Mouse (Mus musculus): Measurements from ENCODE around the gene Prkar2a. TPM values are rescaled to one million over a fixed set of nuclear protein-coding genes. Genes with fewer than 3 reads are reported as not detected.
A peak's percentile ranks its signal among the peaks of the same experiment; 100 is the strongest.
"Not testable (repeated sequence)": the region's sequence is repeated elsewhere in the genome, so short reads cannot be mapped to it uniquely, and the experiment has no call there.

The Prkar2a gene
- polyA plus RNA-seq (2014; fragmentation: Nextera tagmentation; extraction: Ambion mirVana): 25.9 and 28.8 TPM in 2 replicates

GRCm38 (mm10) chr9:108689106-108689505, at the start of gene Prkar2a:
Prkar2a (plus strand) TSS chr9:108689314.
- 86% methylated on average over 1 of the region's 1 CpGs for WGBS
- H3K4me1 ChIP-seq (ENCODE audit: control insufficient read depth, insufficient read depth, low read length): peaks cover 4% of the 10 kb centered on the region; the same call in 1 of the 2 replicates
- H3K4me3 ChIP-seq (ENCODE audit: low read length): no peak within 1 kb of the TSS
- no peaks in the 10 kb centered on the region for H3K9me3 ChIP-seq (ENCODE audit: control insufficient read depth, low read length)
- H3K4me2 ChIP-seq (replicated peaks; ENCODE audit: low read depth, low read length): no peak within 1 kb of the TSS
- H3K36me3 ChIP-seq (ENCODE audit: control insufficient read depth, insufficient read depth, low read length): no peaks in the 10 kb centered on the region
- no peaks in the 10 kb centered on the region for H3K27me3 ChIP-seq (ENCODE audit: control insufficient read depth, insufficient read depth, low read length)
- no peak within 1 kb of the TSS for H3K27ac ChIP-seq (ENCODE audit: low read depth, low read length)
- no peak within 1 kb of the TSS for H3K9ac ChIP-seq (ENCODE audit: low read depth, low read length)
- no peak for ATAC-seq (ENCODE audit: low FRiP score, low TSS enrichment)

DNA sequence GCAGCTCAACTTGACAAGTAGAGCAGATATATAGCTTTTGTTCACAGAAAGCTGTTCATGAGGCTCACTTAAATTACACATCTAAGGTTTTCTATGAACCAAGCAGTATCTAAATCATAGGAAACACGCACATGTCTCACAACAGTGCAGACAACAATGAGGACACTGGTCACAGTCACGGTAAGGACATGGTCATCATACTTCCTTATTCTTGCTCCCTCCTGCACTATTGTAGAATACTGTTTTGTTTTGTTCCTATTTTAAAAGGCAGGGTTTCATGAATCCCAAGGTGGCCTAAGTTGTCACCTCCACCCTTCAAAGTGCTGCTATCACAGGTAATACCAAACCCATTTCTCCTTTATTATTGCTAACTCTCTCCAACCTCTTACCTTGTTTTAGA, 49.3 kb upstream of the Prkar2a start:
- H3K4me3 ChIP-seq (ENCODE audit: low read length): no peak overlapping the region
- H3K36me3 ChIP-seq (ENCODE audit: control insufficient read depth, insufficient read depth, low read length): peaks cover 22% of the 10 kb centered on the region

GRCm38 (mm10) chr9:108648166-108648565, 40.9 kb upstream of the Prkar2a start:
- 37% methylated on average over 10 of the region's 10 CpGs for WGBS
- H3K9me3 ChIP-seq (ENCODE audit: control insufficient read depth, low read length): no peaks in the 10 kb centered on the region
- ATAC-seq (ENCODE audit: low FRiP score, low TSS enrichment): no peak

More for the DNA sequence above, 49.3 kb upstream of the Prkar2a start:
- no peak for ATAC-seq (ENCODE audit: low FRiP score, low TSS enrichment)
- no peaks in the 10 kb centered on the region for H3K9me3 ChIP-seq (ENCODE audit: control insufficient read depth, low read length)
- no peak overlapping the region for H3K9ac ChIP-seq (ENCODE audit: low read depth, low read length)
- H3K27ac ChIP-seq (ENCODE audit: low read depth, low read length): no peak overlapping the region
- 90% methylated on average over 2 of the region's 2 CpGs for WGBS
- H3K4me1 ChIP-seq (ENCODE audit: control insufficient read depth, insufficient read depth, low read length): no peaks in the 10 kb centered on the region
- no peaks in the 10 kb centered on the region for H3K27me3 ChIP-seq (ENCODE audit: control insufficient read depth, insufficient read depth, low read length)
- H3K4me2 ChIP-seq (replicated peaks; ENCODE audit: low read depth, low read length): no peak overlapping the region

DNA sequence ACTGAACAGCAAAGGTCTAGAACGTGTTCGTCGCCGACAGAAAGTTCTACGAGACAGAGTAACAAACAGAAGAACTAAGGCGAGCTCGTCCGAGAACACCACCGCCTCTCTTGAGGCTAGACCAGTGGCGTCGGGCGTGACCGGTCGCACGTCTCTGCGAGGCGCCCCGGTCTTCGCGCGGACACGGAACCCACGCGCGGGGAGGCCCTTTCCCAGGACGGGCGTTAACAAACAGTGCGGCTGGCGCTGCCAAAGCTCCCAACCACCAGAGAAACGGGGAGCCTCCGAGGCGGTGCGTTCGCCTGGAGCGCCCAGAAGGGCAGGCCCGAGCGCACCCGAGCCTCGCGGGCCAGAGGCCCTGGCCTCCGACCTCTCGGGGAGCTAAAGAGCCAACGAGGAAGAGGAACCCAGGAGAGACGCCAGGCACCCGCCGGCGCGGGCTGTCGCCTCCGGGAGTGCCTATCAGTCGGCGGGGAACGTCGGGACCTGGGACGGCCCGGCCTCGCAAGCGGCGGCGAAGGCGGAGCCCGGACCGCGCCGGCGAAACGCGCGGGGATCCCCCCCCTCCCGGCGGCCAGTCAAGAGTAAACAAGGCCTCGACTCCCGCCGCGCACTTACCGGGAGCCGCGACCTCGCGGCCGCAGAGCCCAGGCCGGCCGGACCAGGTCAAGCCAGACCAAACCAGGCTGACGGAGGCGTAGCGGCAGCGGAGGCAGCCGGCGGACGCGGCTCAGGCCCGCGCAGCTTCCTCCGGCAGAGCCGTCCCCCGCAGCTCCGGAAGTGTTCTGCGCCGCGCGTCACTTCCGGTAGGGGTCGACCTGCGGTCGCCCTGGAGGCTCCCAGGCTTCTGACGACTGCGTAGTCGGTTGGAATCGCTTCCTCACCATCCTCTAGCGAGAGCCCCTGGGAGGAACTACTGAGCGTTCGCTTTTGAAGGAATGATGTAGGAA, 40.2 kb upstream of the Prkar2a start, which contains the start of gene Arih2:
Gene Arih2 (minus strand): TSS at position 776 of the 950 bp plus-strand sequence.
- peak; percentile 98 for ATAC-seq (ENCODE audit: low FRiP score, low TSS enrichment)
- under 1% methylated on average over 79 of the region's 112 CpGs for WGBS
- H3K4me3 ChIP-seq (ENCODE audit: low read length): peak within 1 kb of the TSS; percentile 100

More at GRCm38 (mm10) chr9:108648166-108648565, 40.9 kb upstream of the Prkar2a start:
- Histone ChIP-seq H3K9ac (ENCODE audit: low read depth, low read length) (peak overlapping the region; percentile 92; the same call in 1 of the 2 replicates), H3K4me1 (ENCODE audit: control insufficient read depth, insufficient read depth, low read length) (peaks cover 14% of the 10 kb centered on the region; the same call in 1 of the 2 replicates), H3K27me3 (ENCODE audit: control insufficient read depth, insufficient read depth, low read length) (no peaks in the 10 kb centered on the region), H3K4me2 (replicated peaks; ENCODE audit: low read depth, low read length) (peak overlapping the region; percentile 79), H3K27ac (ENCODE audit: low read depth, low read length) (no peak overlapping the region), H3K36me3 (ENCODE audit: control insufficient read depth, insufficient read depth, low read length) (peaks cover 4% of the 10 kb centered on the region; the same call in 1 of the 2 replicates), H3K4me3 (ENCODE audit: low read length) (peak overlapping the region; percentile 100)

GRCm38 (mm10) chr9:108649561-108650440, 39.3 kb upstream of the Prkar2a start:
- Histone ChIP-seq H3K27me3 (ENCODE audit: control insufficient read depth, insufficient read depth, low read length) (no peaks in the 10 kb centered on the region), H3K9me3 (ENCODE audit: control insufficient read depth, low read length) (no peaks in the 10 kb centered on the region), H3K4me3 (ENCODE audit: low read length) (peak overlapping the region; percentile 100), H3K27ac (ENCODE audit: low read depth, low read length) (peak overlapping the region; percentile 88), H3K9ac (ENCODE audit: low read depth, low read length) (peak overlapping the region; percentile 92), H3K36me3 (ENCODE audit: control insufficient read depth, insufficient read depth, low read length) (no peaks in the 10 kb centered on the region), H3K4me2 (replicated peaks; ENCODE audit: low read depth, low read length) (peak overlapping the region; percentile 79), H3K4me1 (ENCODE audit: control insufficient read depth, insufficient read depth, low read length) (peaks cover 14% of the 10 kb centered on the region; the same call in 1 of the 2 replicates)
- 28% methylated on average over 29 of the region's 29 CpGs for WGBS
- ATAC-seq (ENCODE audit: low FRiP score, low TSS enrichment): peak; percentile 17; the same call in 1 of the 2 replicates

More for the DNA sequence above, 40.2 kb upstream of the Prkar2a start, which contains the start of gene Arih2:
- H3K9ac ChIP-seq (ENCODE audit: low read depth, low read length): peak within 1 kb of the TSS; percentile 92
- H3K4me1 ChIP-seq (ENCODE audit: control insufficient read depth, insufficient read depth, low read length): peaks cover 14% of the 10 kb centered on the region; the same call in 1 of the 2 replicates
- H3K36me3 ChIP-seq (ENCODE audit: control insufficient read depth, insufficient read depth, low read length): no peaks in the 10 kb centered on the region
- peak within 1 kb of the TSS; percentile 79 for H3K4me2 ChIP-seq (replicated peaks; ENCODE audit: low read depth, low read length)
- peak within 1 kb of the TSS; percentile 88 for H3K27ac ChIP-seq (ENCODE audit: low read depth, low read length)
- no peaks in the 10 kb centered on the region for H3K9me3 ChIP-seq (ENCODE audit: control insufficient read depth, low read length)
- H3K27me3 ChIP-seq (ENCODE audit: control insufficient read depth, insufficient read depth, low read length): no peaks in the 10 kb centered on the region

DNA sequence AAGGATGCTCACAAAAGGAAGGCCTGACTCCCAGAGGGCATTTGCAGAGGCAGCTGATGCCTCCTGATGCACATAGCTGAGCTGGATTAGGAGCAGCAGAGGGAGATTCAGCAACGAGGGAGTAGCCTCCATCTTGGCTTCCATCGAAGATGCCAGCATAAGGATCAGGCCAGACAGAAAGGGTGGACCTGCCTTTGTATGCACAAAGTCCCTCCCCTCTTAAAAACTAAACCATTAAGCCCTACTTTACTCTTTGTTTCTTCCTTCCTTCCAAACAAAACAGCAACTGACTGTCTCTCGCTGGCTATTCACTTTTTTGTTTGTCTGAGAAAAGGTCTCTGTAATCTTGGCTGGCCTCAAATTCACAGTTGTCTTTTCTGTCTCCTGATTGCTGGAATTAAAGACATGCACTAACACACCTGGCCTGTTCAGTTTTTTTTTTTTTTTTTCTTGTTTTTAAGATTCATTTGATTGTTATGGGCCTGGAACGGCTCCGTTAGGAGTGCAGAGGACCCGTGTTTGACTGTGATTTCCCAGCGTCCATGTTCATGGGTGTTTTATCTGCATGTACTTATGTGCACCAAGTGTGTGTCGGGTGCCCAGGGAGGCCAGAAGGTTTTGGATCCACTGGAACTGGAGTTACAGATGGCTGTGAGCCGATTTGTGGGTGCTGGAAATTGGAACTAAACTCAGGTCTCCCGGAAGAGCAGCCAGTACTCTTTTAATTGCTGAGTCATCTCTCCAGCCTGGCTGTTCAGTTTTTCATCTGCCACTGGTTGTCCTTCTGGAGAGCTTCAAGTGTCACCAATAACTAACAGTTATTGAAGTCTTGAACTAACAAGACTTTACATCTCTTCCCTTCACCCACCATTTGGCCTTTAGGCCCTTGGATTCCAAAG, 34.3 kb upstream of the Prkar2a start:
- Histone ChIP-seq H3K4me1 (ENCODE audit: control insufficient read depth, insufficient read depth, low read length) (peaks cover under 1% of the 10 kb centered on the region; the same call in 1 of the 2 replicates), H3K9ac (ENCODE audit: low read depth, low read length) (no peak overlapping the region), H3K27ac (ENCODE audit: low read depth, low read length) (no peak overlapping the region), H3K4me2 (replicated peaks; ENCODE audit: low read depth, low read length) (no peak overlapping the region), H3K4me3 (ENCODE audit: low read length) (no peak overlapping the region), H3K27me3 (ENCODE audit: control insufficient read depth, insufficient read depth, low read length) (no peaks in the 10 kb centered on the region), H3K9me3 (ENCODE audit: control insufficient read depth, low read length) (no peaks in the 10 kb centered on the region), H3K36me3 (ENCODE audit: control insufficient read depth, insufficient read depth, low read length) (no peaks in the 10 kb centered on the region)
- 85% methylated on average over 10 of the region's 10 CpGs for WGBS
- no peak for ATAC-seq (ENCODE audit: low FRiP score, low TSS enrichment)

GRCm38 (mm10) chr9:108655865-108656264, 33.2 kb upstream of the Prkar2a start:
- not testable (repeated sequence) for H3K4me3 ChIP-seq (ENCODE audit: low read length); H3K36me3 ChIP-seq (ENCODE audit: control insufficient read depth, insufficient read depth, low read length); H3K9me3 ChIP-seq (ENCODE audit: control insufficient read depth, low read length); H3K27me3 ChIP-seq (ENCODE audit: control insufficient read depth, insufficient read depth, low read length); ATAC-seq (ENCODE audit: low FRiP score, low TSS enrichment); H3K4me2 ChIP-seq (replicated peaks; ENCODE audit: low read depth, low read length); H3K4me1 ChIP-seq (ENCODE audit: control insufficient read depth, insufficient read depth, low read length); H3K27ac ChIP-seq (ENCODE audit: low read depth, low read length); H3K9ac ChIP-seq (ENCODE audit: low read depth, low read length)
- WGBS: 78% methylated on average over 7 of the region's 7 CpGs

Data from kidney, embryonic 14.5 days (tissue).